Mouse (Mus musculus) limb, embryonic 11.5 days (tissue): ENCODE results near the gene Cnn1. TPM values are rescaled to one million over a fixed set of nuclear protein-coding genes. Genes with fewer than 3 reads are reported as not detected.

Source experiments
- ATAC-seq: fragments of 200-750 bp; cut with Nextera tagmentation; 2 replicates; pipeline ENCODE4 v1.8.0; 2017; ENCODE audit warnings: low read depth; ENCODE audit not compliant: insufficient number of reproducible peaks, low FRiP score, low TSS enrichment
- DNase-seq: peaks from one replicate; pipeline ENCODE4 v3.0.0-alpha.2; 2015; ENCODE audit warnings: low spot score
- H3K27ac ChIP-seq: fragments of 300-500 bp; sonication (generic); replicated peaks from 2 replicates; pipeline ENCODE4 v1.5.1; 2014; ENCODE audit warnings: low read depth, mild to moderate bottlenecking, low read length
- H3K27me3 ChIP-seq: fragments of 300-500 bp; sonication (generic); 2 replicates; pipeline ENCODE4 v1.6.1; 2014; ENCODE audit warnings: mild to moderate bottlenecking, low read length, mixed read lengths; ENCODE audit not compliant: control insufficient read depth, insufficient read depth
- H3K36me3 ChIP-seq: fragments of 300-500 bp; sonication (generic); 2 replicates; pipeline ENCODE4 v1.6.1; 2014; ENCODE audit warnings: mild to moderate bottlenecking, low read length, moderate library complexity, mixed read lengths; ENCODE audit not compliant: control insufficient read depth, insufficient read depth
- H3K4me1 ChIP-seq: fragments of 300-500 bp; sonication (generic); 2 replicates; pipeline ENCODE4 v1.6.1; 2014; ENCODE audit warnings: low read length, mixed read lengths; ENCODE audit not compliant: control insufficient read depth, insufficient read depth
- H3K4me2 ChIP-seq: fragments of 300-500 bp; sonication (generic); 2 replicates; pipeline ENCODE4 v1.6.1; 2014; ENCODE audit warnings: low read depth, mild to moderate bottlenecking, moderate library complexity; ENCODE audit not compliant: severe bottlenecking
- H3K4me3 ChIP-seq: fragments of 300-500 bp; sonication (generic); 2 replicates; pipeline ENCODE4 v1.5.1; 2014; ENCODE audit warnings: low read depth, low read length
- H3K9ac ChIP-seq: fragments of 300-500 bp; sonication (generic); 2 replicates; pipeline ENCODE4 v1.6.1; 2014; ENCODE audit warnings: mild to moderate bottlenecking, low read length
- H3K9me3 ChIP-seq: fragments of 300-500 bp; sonication (generic); 2 replicates; pipeline ENCODE4 v1.6.1; 2016; ENCODE audit warnings: low read length; ENCODE audit not compliant: control insufficient read depth
- WGBS: fragments of 180-500 bp; shearing (Covaris S2); extraction: QIAGEN DNeasy Blood & Tissue Kit; methylation state at CpG from one replicate; pipeline ENCODE4 v1.1.7; 2014; 5-methylcytosine and 5-hydroxymethylcytosine counted together
- polyA plus RNA-seq: library from polyadenylated mRNA; unstranded; fragments of >200 nt; fragmentation: Nextera tagmentation; extraction: Ambion mirVana; gene quantifications from 2 replicates; pipeline ENCODE4 v1.2.1, GENCODE M21; 2014

Cnn1 gene
- polyA plus RNA-seq, 1 experiment from 2014 or later, result 0.84 TPM

GRCm38 (mm10) chr9:22125246-22126027 lies 26.4 kb downstream of the Cnn1 start:
- no peaks in the 10 kb centered on the region for H3K4me1 ChIP-seq
- WGBS, result 88% methylated on average over 15 of the region's 15 CpGs
- no peak overlapping the region for H3K9ac ChIP-seq
- H3K36me3 ChIP-seq, result no peaks in the 10 kb centered on the region
- no peak for ATAC-seq
- no peak overlapping the region for H3K4me2 ChIP-seq
- no peak overlapping the region for H3K4me3 ChIP-seq
- no peak overlapping the region for H3K27ac ChIP-seq
- no peak for DNase-seq
- H3K9me3 ChIP-seq, result no peaks in the 10 kb centered on the region
- no peaks in the 10 kb centered on the region for H3K27me3 ChIP-seq

- Histone ChIP-seq H3K4me3 (peak overlapping the region; percentile 26), H3K9me3 (no peaks in the 10 kb centered on the region), H3K4me2 (peak overlapping the region; percentile 63), H3K4me1 (peaks cover 8% of the 10 kb centered on the region; the same call in 1 of the 2 replicates), H3K27ac (no peak overlapping the region), H3K27me3 (peaks cover 2% of the 10 kb centered on the region; the same call in 1 of the 2 replicates), H3K36me3 (no peaks in the 10 kb centered on the region), H3K9ac (peak overlapping the region; percentile 50; the same call in 1 of the 2 replicates)
- ATAC-seq (peak; percentile 56; the same call in 1 of the 2 replicates), DNase-seq (peak; percentile 71)
- WGBS, result 3% methylated on average over 31 of the region's 35 CpGs
Observed at GRCm38 (mm10) chr9:22131226-22131981, 32.4 kb downstream of the Cnn1 start.

DNA sequence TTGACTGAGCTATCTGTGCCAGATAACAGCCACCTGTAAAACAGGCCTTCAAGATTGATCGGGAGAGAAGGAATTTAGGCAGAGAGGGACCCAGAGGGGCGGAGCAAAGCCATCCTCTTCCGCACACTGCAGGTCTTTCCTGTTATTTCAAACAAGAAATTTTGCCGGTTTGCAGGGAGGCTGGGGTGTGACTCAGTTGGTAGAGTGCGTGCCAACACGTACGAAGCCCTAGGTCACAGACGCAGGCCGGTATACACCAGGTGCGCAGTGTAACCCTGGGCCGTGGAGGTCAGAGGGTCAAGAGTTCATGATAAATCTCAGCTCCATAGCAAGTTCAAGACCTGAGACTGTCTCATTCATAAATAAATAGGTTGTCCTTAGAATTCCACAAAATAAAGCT lies 33.2 kb downstream of the Cnn1 start:
- H3K9ac ChIP-seq, result no peak overlapping the region
- WGBS, result 42% methylated on average over 11 of the region's 11 CpGs
- H3K4me3 ChIP-seq, result no peak overlapping the region
- peaks cover 2% of the 10 kb centered on the region; the same call in 1 of the 2 replicates for H3K27me3 ChIP-seq
- no peaks in the 10 kb centered on the region for H3K9me3 ChIP-seq
- H3K36me3 ChIP-seq, result no peaks in the 10 kb centered on the region
- no peak overlapping the region for H3K27ac ChIP-seq
- DNase-seq, result no peak
- H3K4me1 ChIP-seq, result peaks cover 8% of the 10 kb centered on the region; the same call in 1 of the 2 replicates
- ATAC-seq, result no peak
- H3K4me2 ChIP-seq, result peak overlapping the region; percentile 63

DNA sequence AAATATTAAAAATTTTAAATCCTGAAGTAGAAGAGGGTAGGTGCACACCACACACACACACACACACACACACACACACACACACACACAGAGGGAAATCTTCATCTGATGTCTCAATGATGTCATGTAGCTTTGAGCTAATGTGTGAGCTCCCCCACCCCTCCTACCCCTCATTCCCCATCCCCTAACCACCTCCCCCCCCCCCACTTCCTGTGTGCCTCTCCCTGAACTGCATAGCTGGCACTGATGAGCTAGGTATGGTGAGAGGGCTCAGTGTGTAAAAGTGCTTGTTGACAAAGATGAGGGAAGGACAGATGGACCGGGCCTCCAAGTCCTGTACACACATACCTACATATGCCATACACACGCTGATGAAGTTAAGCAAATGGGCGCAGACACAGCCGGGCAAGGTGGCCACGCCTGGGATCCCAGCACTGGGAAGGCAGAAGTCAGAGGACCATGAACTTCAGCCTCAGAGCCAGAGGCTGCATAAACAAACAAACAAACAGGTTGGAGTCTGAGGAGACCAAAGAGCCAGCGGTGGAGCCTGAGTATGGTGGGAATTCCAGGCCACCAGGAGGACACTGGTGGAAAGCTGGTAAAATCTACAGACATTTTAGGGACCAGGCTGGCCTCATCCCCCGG lies 35.4 kb downstream of the Cnn1 start:
- no peak overlapping the region; the same call in 1 of the 2 replicates for H3K4me3 ChIP-seq
- H3K36me3 ChIP-seq, result no peaks in the 10 kb centered on the region
- DNase-seq (no peak), ATAC-seq (no peak)
- peaks cover 2% of the 10 kb centered on the region; the same call in 1 of the 2 replicates for H3K27me3 ChIP-seq
- H3K9ac ChIP-seq, result no peak overlapping the region
- WGBS, result 74% methylated on average over 7 of the region's 7 CpGs
- H3K4me1 ChIP-seq, result peaks cover 8% of the 10 kb centered on the region; the same call in 1 of the 2 replicates
- no peak overlapping the region for H3K27ac ChIP-seq
- no peaks in the 10 kb centered on the region for H3K9me3 ChIP-seq
- H3K4me2 ChIP-seq, result no peak overlapping the region

- Histone ChIP-seq H3K4me3 (no peak overlapping the region; the same call in 1 of the 2 replicates), H3K27me3 (peaks cover 2% of the 10 kb centered on the region; the same call in 1 of the 2 replicates), H3K27ac (no peak overlapping the region), H3K4me2 (no peak overlapping the region), H3K9ac (no peak overlapping the region), H3K4me1 (peaks cover 8% of the 10 kb centered on the region; the same call in 1 of the 2 replicates), H3K9me3 (no peaks in the 10 kb centered on the region), H3K36me3 (no peaks in the 10 kb centered on the region)
- no peak for DNase-seq
- ATAC-seq, result no peak
- WGBS, result 82% methylated on average over 9 of the region's 9 CpGs
Observed at GRCm38 (mm10) chr9:22134988-22135643, 36.1 kb downstream of the Cnn1 start.

DNA sequence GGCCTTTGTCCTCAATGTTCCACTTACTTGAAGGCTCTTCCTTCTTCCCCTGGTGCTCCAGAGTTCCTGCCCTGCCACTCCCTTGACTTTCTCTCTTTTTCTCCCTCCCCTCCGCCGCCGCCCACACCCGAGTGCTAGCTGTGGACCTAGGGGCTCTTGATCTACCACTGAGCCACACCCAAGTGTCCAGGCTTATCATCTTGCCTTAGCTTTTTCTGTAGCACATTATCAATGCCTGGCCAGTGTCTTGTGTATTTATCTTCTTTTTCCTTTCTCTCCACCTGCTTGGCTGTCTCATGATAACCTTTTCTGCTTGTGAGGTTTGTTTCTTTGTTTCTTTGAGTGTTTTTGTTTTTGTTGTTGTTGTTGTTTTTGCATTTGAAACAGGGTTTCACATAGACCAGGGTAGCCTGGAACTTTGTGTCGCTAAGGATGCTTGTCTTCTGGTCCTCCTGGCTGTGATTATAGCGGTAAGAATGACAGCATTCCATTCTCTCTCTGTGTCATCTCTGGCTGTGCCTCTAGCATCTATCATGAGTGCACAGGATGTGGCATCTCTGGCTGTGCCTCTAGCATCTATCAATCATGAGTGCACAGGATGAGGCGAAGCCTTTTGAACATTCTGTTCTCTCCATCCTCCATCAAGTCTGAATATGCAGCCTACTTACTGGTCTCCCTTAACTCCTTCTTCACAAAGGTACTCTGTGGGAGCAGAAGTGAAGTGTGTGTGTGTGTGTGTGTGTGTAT lies 36.8 kb downstream of the Cnn1 start, which contains the start of gene Acp5:
Gene Acp5, minus strand, starts transcription at position 68 of the 747 bp plus-strand sequence.
- Histone ChIP-seq H3K4me3 (no peak within 1 kb of the TSS; the same call in 1 of the 2 replicates), H3K27ac (no peak within 1 kb of the TSS), H3K27me3 (peaks cover 2% of the 10 kb centered on the region; the same call in 1 of the 2 replicates), H3K4me2 (peak within 1 kb of the TSS; percentile 8; the same call in 1 of the 2 replicates), H3K36me3 (no peaks in the 10 kb centered on the region), H3K9me3 (no peaks in the 10 kb centered on the region), H3K9ac (no peak within 1 kb of the TSS), H3K4me1 (peaks cover 8% of the 10 kb centered on the region; the same call in 1 of the 2 replicates)
- 79% methylated on average over 7 of the region's 7 CpGs for WGBS
- ATAC-seq (no peak), DNase-seq (no peak)

- Histone ChIP-seq H3K4me3 (no peak overlapping the region), H3K9ac (no peak overlapping the region; the same call in 1 of the 2 replicates), H3K36me3 (no peaks in the 10 kb centered on the region), H3K9me3 (no peaks in the 10 kb centered on the region), H3K4me2 (peak overlapping the region; percentile 8; the same call in 1 of the 2 replicates), H3K4me1 (no peaks in the 10 kb centered on the region; the same call in 1 of the 2 replicates), H3K27me3 (peaks cover under 1% of the 10 kb centered on the region; the same call in 1 of the 2 replicates), H3K27ac (0 out of 2 replicates have a peak overlapping the region, but pooled peaks have one; percentile 15)
- no peak for ATAC-seq
- 4% methylated on average over 23 of the region's 23 CpGs for WGBS
- DNase-seq, result peak; percentile 53
Observed at GRCm38 (mm10) chr9:22136765-22137547, 37.9 kb downstream of the Cnn1 start.
